Mouse (Mus musculus) intestine, embryonic 14.5 days (tissue): ENCODE data around the gene Xrcc3. TPM values are rescaled to one million over a fixed set of nuclear protein-coding genes. Genes with fewer than 3 reads are reported as not detected.

Experiments used
- ATAC-seq: fragments of 200-750 bp; cut with Nextera tagmentation; replicated peaks from 2 replicates; pipeline ENCODE4 v1.8.0; 2017; ENCODE audit warnings: low read depth, moderate number of reproducible peaks, moderate TSS enrichment, moderate library complexity; ENCODE audit not compliant: low FRiP score, low TSS enrichment
- DNase-seq: peaks from one replicate; pipeline ENCODE4 v3.0.0-alpha.2; 2018; ENCODE audit warnings: low spot score
- H3K27ac ChIP-seq: fragments of 300-500 bp; sonication (generic); 2 replicates; pipeline ENCODE4 v1.5.1; 2014; ENCODE audit warnings: low read depth, mild to moderate bottlenecking, control low read depth
- H3K27me3 ChIP-seq: fragments of 300-500 bp; sonication (generic); replicated peaks from 2 replicates; pipeline ENCODE4 v1.6.1; 2014; ENCODE audit warnings: low read length, control low read depth; ENCODE audit not compliant: control insufficient read depth, insufficient read depth
- H3K36me3 ChIP-seq: fragments of 300-500 bp; sonication (generic); 2 replicates; pipeline ENCODE4 v1.6.1; 2014; ENCODE audit warnings: low read length, control low read depth; ENCODE audit not compliant: control insufficient read depth, insufficient read depth
- H3K4me1 ChIP-seq: fragments of 300-500 bp; sonication (generic); replicated peaks from 2 replicates; pipeline ENCODE4 v1.6.1; 2014; ENCODE audit warnings: low read length, control low read depth, mixed read lengths; ENCODE audit not compliant: control insufficient read depth, insufficient read depth
- H3K4me2 ChIP-seq: fragments of 300-500 bp; sonication (generic); 2 replicates; pipeline ENCODE4 v1.6.1; 2014; ENCODE audit warnings: low read length
- H3K4me3 ChIP-seq: fragments of 300-500 bp; sonication (generic); 2 replicates; pipeline ENCODE4 v1.5.1; 2014; ENCODE audit warnings: low read depth, low read length, control low read depth, mixed read lengths
- H3K9ac ChIP-seq: fragments of 300-500 bp; sonication (generic); 2 replicates; pipeline ENCODE4 v1.6.1; 2014; ENCODE audit warnings: mild to moderate bottlenecking, low read length
- H3K9me3 ChIP-seq: fragments of 300-500 bp; sonication (generic); 2 replicates; pipeline ENCODE4 v1.6.1; 2016; ENCODE audit warnings: low read length, control low read depth; ENCODE audit not compliant: control insufficient read depth
- WGBS: fragments of 180-500 bp; shearing (Covaris S2); extraction: QIAGEN DNeasy Blood & Tissue Kit; methylation state at CpG from one replicate; pipeline ENCODE4 v1.1.7; 2014; 5-methylcytosine and 5-hydroxymethylcytosine counted together
- polyA plus RNA-seq: library from polyadenylated mRNA; unstranded; fragments of >200 nt; fragmentation: Nextera tagmentation; extraction: Ambion mirVana; gene quantifications from 2 replicates; pipeline ENCODE4 v1.2.1, GENCODE M21; 2014

Gene Xrcc3
- polyA plus RNA-seq, 1 experiment from 2014 or later: 14.6 TPM

GRCm38 (mm10) chr12:111812611-111813010 lies 1.1 kb downstream of the Xrcc3 start:
- H3K4me2 ChIP-seq: peak overlapping the region; percentile 89
- H3K27me3 ChIP-seq: no peaks in the 10 kb centered on the region
- peak overlapping the region; percentile 71 for H3K4me3 ChIP-seq
- no peak for ATAC-seq
- 70% methylated on average over 12 of the region's 12 CpGs for WGBS
- H3K9me3 ChIP-seq: no peaks in the 10 kb centered on the region
- peaks cover 21% of the 10 kb centered on the region for H3K36me3 ChIP-seq
- peak overlapping the region; percentile 65 for H3K9ac ChIP-seq
- DNase-seq: no peak
- no peak overlapping the region for H3K27ac ChIP-seq
- peaks cover 37% of the 10 kb centered on the region for H3K4me1 ChIP-seq

GRCm38 (mm10) chr12:111812075-111812474 lies 1.6 kb downstream of the Xrcc3 start:
- Histone ChIP-seq H3K9me3 (no peaks in the 10 kb centered on the region), H3K9ac (no peak overlapping the region), H3K27ac (no peak overlapping the region), H3K4me1 (peaks cover 37% of the 10 kb centered on the region), H3K4me3 (no peak overlapping the region), H3K4me2 (no peak overlapping the region), H3K27me3 (no peaks in the 10 kb centered on the region), H3K36me3 (peaks cover 27% of the 10 kb centered on the region)
- DNase-seq: no peak
- 91% methylated on average over 13 of the region's 13 CpGs for WGBS
- ATAC-seq: no peak

GRCm38 (mm10) chr12:111809762-111810161 lies 3.9 kb downstream of the Xrcc3 start:
- peaks cover 16% of the 10 kb centered on the region for H3K4me1 ChIP-seq
- no peaks in the 10 kb centered on the region for H3K9me3 ChIP-seq
- no peaks in the 10 kb centered on the region for H3K27me3 ChIP-seq
- 0 out of 2 replicates have a peak overlapping the region, but pooled peaks have one; percentile 3 for H3K9ac ChIP-seq
- ATAC-seq: peak; percentile 8
- peak; percentile 86 for DNase-seq
- H3K36me3 ChIP-seq: peaks cover 48% of the 10 kb centered on the region
- 6% methylated on average over 9 of the region's 9 CpGs for WGBS
- no peak overlapping the region for H3K4me2 ChIP-seq
- H3K4me3 ChIP-seq: no peak overlapping the region
- H3K27ac ChIP-seq: peak overlapping the region; percentile 45

- no peaks in the 10 kb centered on the region for H3K27me3 ChIP-seq
- peaks cover 58% of the 10 kb centered on the region for H3K36me3 ChIP-seq
- H3K4me2 ChIP-seq: no peak overlapping the region
- 90% methylated on average over 6 of the region's 6 CpGs for WGBS
- H3K9ac ChIP-seq: no peak overlapping the region
- no peak overlapping the region for H3K4me3 ChIP-seq
- H3K9me3 ChIP-seq: no peaks in the 10 kb centered on the region
- H3K27ac ChIP-seq: no peak overlapping the region; the same call in 1 of the 2 replicates
- DNase-seq (no peak), ATAC-seq (no peak)
- peaks cover 15% of the 10 kb centered on the region for H3K4me1 ChIP-seq
Observed at GRCm38 (mm10) chr12:111808775-111809174, 4.9 kb downstream of the Xrcc3 start.

GRCm38 (mm10) chr12:111803538-111803937 lies 10.1 kb downstream of the Xrcc3 start:
- Histone ChIP-seq H3K4me2 (no peak overlapping the region), H3K4me3 (no peak overlapping the region), H3K9ac (no peak overlapping the region), H3K27ac (no peak overlapping the region), H3K27me3 (no peaks in the 10 kb centered on the region), H3K36me3 (peaks cover 93% of the 10 kb centered on the region), H3K4me1 (no peaks in the 10 kb centered on the region), H3K9me3 (no peaks in the 10 kb centered on the region)
- ATAC-seq: no peak
- 88% methylated on average over 5 of the region's 5 CpGs for WGBS
- DNase-seq: no peak

GRCm38 (mm10) chr12:111800459-111801183 lies 13.1 kb downstream of the Xrcc3 start:
- H3K4me1 ChIP-seq: no peaks in the 10 kb centered on the region
- peaks cover 90% of the 10 kb centered on the region for H3K36me3 ChIP-seq
- H3K4me2 ChIP-seq: no peak overlapping the region
- no peak for DNase-seq
- H3K9me3 ChIP-seq: no peaks in the 10 kb centered on the region
- ATAC-seq: no peak
- H3K27ac ChIP-seq: no peak overlapping the region
- H3K9ac ChIP-seq: no peak overlapping the region
- WGBS: 81% methylated on average over 10 of the region's 10 CpGs
- H3K4me3 ChIP-seq: no peak overlapping the region
- no peaks in the 10 kb centered on the region for H3K27me3 ChIP-seq

GRCm38 (mm10) chr12:111798493-111798892 lies 15.2 kb downstream of the Xrcc3 start:
- DNase-seq: no peak
- Histone ChIP-seq H3K9me3 (no peaks in the 10 kb centered on the region), H3K27ac (no peak overlapping the region), H3K27me3 (no peaks in the 10 kb centered on the region), H3K9ac (no peak overlapping the region), H3K4me2 (no peak overlapping the region), H3K4me1 (no peaks in the 10 kb centered on the region), H3K4me3 (no peak overlapping the region), H3K36me3 (peaks cover 91% of the 10 kb centered on the region)
- ATAC-seq: no peak
- 92% methylated on average over 13 of the region's 13 CpGs for WGBS

GRCm38 (mm10) chr12:111797251-111797650 lies 16.4 kb downstream of the Xrcc3 start:
- no peak for ATAC-seq
- H3K27me3 ChIP-seq: no peaks in the 10 kb centered on the region
- peaks cover 91% of the 10 kb centered on the region for H3K36me3 ChIP-seq
- 81% methylated on average over 8 of the region's 8 CpGs for WGBS
- H3K4me3 ChIP-seq: no peak overlapping the region
- H3K4me2 ChIP-seq: no peak overlapping the region
- no peak overlapping the region for H3K27ac ChIP-seq
- DNase-seq: no peak
- H3K4me1 ChIP-seq: no peaks in the 10 kb centered on the region
- no peak overlapping the region for H3K9ac ChIP-seq
- no peaks in the 10 kb centered on the region for H3K9me3 ChIP-seq
